ENCODE assay signal across 14 mouse cellular contexts in the genomic region with DNA sequence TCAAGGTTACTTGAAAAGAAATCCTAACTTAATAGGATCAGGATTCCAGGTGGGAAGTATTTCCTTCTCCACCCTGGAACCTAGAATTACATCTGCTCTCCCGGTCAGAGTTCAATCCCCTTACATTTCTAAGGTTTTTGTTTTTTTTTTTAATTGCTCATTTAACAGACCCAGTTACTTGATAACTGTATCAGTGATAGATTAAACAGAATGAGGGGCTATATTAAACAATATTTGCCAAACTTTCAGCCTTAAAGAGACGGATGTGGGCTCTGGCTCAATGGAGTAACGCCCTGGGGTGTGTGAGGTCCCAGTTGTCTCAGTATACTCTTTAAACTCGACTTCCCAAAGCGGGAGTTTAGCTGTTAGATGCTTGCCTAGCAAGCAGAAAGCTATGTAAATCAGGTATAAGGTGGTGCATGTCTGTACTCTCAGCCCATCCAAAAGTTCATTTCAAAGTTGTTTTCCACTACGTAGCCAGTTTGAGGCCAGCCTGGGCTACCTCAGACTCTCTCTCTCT. TPM values are rescaled to one million over a fixed set of nuclear protein-coding genes. Genes with fewer than 3 reads are reported as not detected.
"Had no signal": no experiment of that assay in that cellular context is flagged by ENCODE, and none has a peak within 500 bp of the region (broad histone marks: within the 10 kb centered on the region; RNA-seq: fewer than 3 reads in every experiment).

No protein-coding gene starts in this region.

- H3K4me3 ChIP-seq: hindbrain, embryonic 15.5 days; limb, embryonic 15.5 days; midbrain, embryonic 13.5 days had no signal

- DNase-seq: layer of hippocampus, postnatal 36 days; lung, adult 18-20 months; right cerebral cortex, adult 18-20 months; right cerebral cortex, postnatal 25 days; thymus, adult 18-20 months; thymus, postnatal 14 days had no signal

- H3K27ac ChIP-seq: limb, embryonic 15.5 days; liver, embryonic 14.5 days; midbrain, embryonic 13.5 days had no signal

RNA-seq across cellular contexts. Expression of a gene that starts 19.8 kb away (rescaled TPM):
- total RNA-seq: layer of hippocampus, postnatal 36 days; left cerebral cortex, adult 8-10 months; left cerebral cortex, postnatal 25 days; megakaryocyte progenitor cell, adult 5-6 weeks; midbrain, postnatal 0 days had no signal

RNA-seq across cellular contexts. Expression of a gene that starts 37.2 kb away (rescaled TPM):
- total RNA-seq: left cerebral cortex, adult 8-10 months; left cerebral cortex, postnatal 25 days; megakaryocyte progenitor cell, adult 5-6 weeks; midbrain, postnatal 0 days had no signal
